Mouse (Mus musculus) thymus, adult 2 months (tissue): Measurements from ENCODE around the gene Pank1. TPM values are rescaled to one million over a fixed set of nuclear protein-coding genes. Genes with fewer than 3 reads are reported as not detected.

Source experiments
- DNase-seq: peaks from one replicate; pipeline ENCODE4 v3.0.0; 2021
- H3K27ac ChIP-seq: fragments of 200-500 bp; 2 replicates; pipeline ENCODE4 v1.5.1; 2012; ENCODE audit warnings: low read length, control low read depth; ENCODE audit not compliant: control insufficient read depth, insufficient read depth
- H3K27me3 ChIP-seq: fragments of 200-500 bp; 2 replicates; pipeline ENCODE4 v1.6.1; 2012; ENCODE audit warnings: mild to moderate bottlenecking, low read length, moderate library complexity, mixed read lengths; ENCODE audit not compliant: control insufficient read depth, insufficient read depth
- H3K36me3 ChIP-seq: fragments of 200-500 bp; 2 replicates; pipeline ENCODE4 v1.6.1; 2012; ENCODE audit warnings: mild to moderate bottlenecking, low read length, moderate library complexity; ENCODE audit not compliant: control insufficient read depth, insufficient read depth
- H3K4me1 ChIP-seq: fragments of 200-500 bp; replicated peaks from 2 replicates; pipeline ENCODE4 v1.6.1; 2012; ENCODE audit warnings: low read length; ENCODE audit not compliant: control insufficient read depth, insufficient read depth
- H3K4me3 ChIP-seq: fragments of 200-500 bp; 2 replicates; pipeline ENCODE4 v1.5.1; 2012; ENCODE audit warnings: mild to moderate bottlenecking, low read length, control low read depth, moderate library complexity; ENCODE audit not compliant: control insufficient read depth, insufficient read depth
- CTCF ChIP-seq: fragments of 200-500 bp; IDR thresholded peaks from 2 replicates; pipeline ENCODE4 v1.5.1; 2012; ENCODE audit warnings: mild to moderate bottlenecking, control low read depth, low read length, moderate library complexity, borderline replicate concordance; ENCODE audit not compliant: control insufficient read depth, poor library complexity, insufficient read depth; ENCODE audit errors: extremely low read depth
- POLR2A ChIP-seq: fragments of 200-500 bp; IDR thresholded peaks from 2 replicates; pipeline ENCODE4 v1.6.1; 2012; ENCODE audit warnings: mild to moderate bottlenecking, low read length, control low read depth, moderate library complexity; ENCODE audit not compliant: control insufficient read depth, poor library complexity, insufficient read depth; ENCODE audit errors: extremely low read depth
- WGBS: fragments of 180-500 bp; shearing (Covaris S2); methylation state at CpG from one replicate; pipeline ENCODE4 v1.1.7; 2018; 5-methylcytosine and 5-hydroxymethylcytosine counted together
- polyA plus RNA-seq: library from polyadenylated mRNA; depleted of rRNA; stranded (reverse); fragments of >200 nt; gene quantifications from 2 replicates; pipeline ENCODE4 v1.2.3, GENCODE M21; 2012; rRNA removed

The Pank1 gene
- polyA plus RNA-seq, 1 experiment, result 0.92 TPM

GRCm38 (mm10) chr19:34770764-34771163 is 108.5 kb downstream of the Pank1 start:
- 90% methylated on average over 6 of the region's 6 CpGs for WGBS
- TF ChIP-seq CTCF, result no peak
- TF ChIP-seq POLR2A, result no peak
- H3K4me3 ChIP-seq, result no peak overlapping the region

GRCm38 (mm10) chr19:34758754-34759153 is 120.5 kb downstream of the Pank1 start:
- no peak for TF ChIP-seq CTCF
- TF ChIP-seq POLR2A, result no peak
- Histone ChIP-seq H3K4me1 (no peaks in the 10 kb centered on the region), H3K27me3 (no peaks in the 10 kb centered on the region), H3K4me3 (no peak overlapping the region), H3K27ac (no peak overlapping the region), H3K36me3 (no peaks in the 10 kb centered on the region)
- WGBS, result 96% methylated on average over 1 of the region's 1 CpGs
- no peak for DNase-seq

More at GRCm38 (mm10) chr19:34770764-34771163, 108.5 kb downstream of the Pank1 start:
- H3K27me3 ChIP-seq, result no peaks in the 10 kb centered on the region
- no peak for DNase-seq
- H3K36me3 ChIP-seq, result no peaks in the 10 kb centered on the region
- no peak overlapping the region for H3K27ac ChIP-seq
- no peaks in the 10 kb centered on the region for H3K4me1 ChIP-seq

Other genes with a start within 250 kb of the Pank1 start
- 0.07 and 0.11 TPM in 2 replicates for gene Ifit1bl2, start 238.7 kb downstream of the Pank1 start, polyA plus RNA-seq
- gene Ifit1, start 238.6 kb downstream of the Pank1 start, polyA plus RNA-seq, result 10.0 and 13.2 TPM in 2 replicates
- gene Slc16a12, start 132.2 kb downstream of the Pank1 start, polyA plus RNA-seq, result 0.28 and 0.44 TPM in 2 replicates
- 1.7 and 2.8 TPM in 2 replicates for gene Kif20b, start 42.9 kb upstream of the Pank1 start, polyA plus RNA-seq